Mouse (Mus musculus) retina, postnatal 7 days (tissue): ENCODE data around the gene Sp2.

Experiments used
- DNase-seq: peaks from one replicate; pipeline ENCODE4 v3.0.0-alpha.2; 2012; ENCODE audit warnings: low read depth, low spot score

The Sp2 gene

DNA sequence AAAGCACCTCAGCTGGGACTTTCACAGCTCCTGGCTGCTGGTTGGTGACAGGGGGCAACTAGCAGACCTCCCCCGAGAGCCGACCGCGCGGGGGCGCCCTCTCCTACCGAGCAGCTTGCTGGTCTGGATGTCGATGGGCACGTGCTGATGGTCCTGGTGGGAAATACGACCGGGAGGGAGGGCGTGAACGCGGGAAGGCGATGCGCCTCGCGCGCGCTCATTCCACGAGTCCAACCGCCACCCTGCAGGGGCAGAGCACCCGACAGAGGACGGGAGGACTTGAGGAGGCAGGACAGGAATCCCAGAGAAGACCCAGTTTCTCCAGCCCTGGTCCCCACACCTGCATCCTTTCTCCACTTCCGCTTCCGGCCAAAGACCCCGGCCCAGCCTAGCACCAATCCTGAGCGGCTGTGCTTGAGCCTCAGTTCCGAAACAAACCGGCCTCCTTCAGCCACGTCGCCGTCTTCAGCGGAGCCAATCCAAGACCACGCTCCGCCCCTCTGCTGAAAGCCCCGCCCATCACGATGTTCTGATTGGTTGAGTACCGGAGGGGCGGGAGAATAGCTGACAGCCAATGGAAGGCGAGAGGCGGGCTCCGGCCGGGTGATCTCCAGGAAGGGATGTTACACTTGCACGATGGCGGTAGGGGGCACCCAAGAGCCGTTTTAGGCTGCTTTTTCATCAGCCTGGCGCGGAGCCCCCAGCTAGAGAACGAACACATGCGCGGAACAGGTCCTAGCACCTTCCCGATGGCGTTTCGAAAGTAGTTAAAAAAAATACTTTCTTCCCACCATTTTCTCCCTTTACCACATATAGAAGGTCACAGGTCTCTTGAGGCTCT, 66.5 kb downstream of the Sp2 start, which contains the start of gene Cdk5rap3:
Cdk5rap3 (minus strand) TSS at position 453 of the 841 bp plus-strand sequence.
- DNase-seq = peak; percentile 99

DNA sequence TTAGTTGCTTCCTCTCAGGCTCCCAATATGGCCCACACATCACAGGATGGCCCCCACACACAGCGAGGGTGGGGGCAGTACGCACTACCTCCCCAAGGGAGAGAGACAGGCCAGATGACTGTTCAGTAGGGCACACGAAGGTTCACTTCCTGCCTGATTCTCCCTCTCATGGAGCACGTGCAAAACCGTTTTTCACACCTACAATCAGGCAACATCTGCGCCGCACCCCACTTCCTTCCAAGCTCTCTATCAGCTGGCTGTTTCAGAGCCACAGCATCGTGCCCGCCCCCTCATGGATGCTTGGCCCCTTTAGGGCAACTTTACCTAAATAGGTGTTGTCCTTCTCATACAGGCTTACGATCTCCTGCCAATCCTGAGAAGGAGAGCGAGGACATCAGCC, 70.1 kb downstream of the Sp2 start:
- DNase-seq = no peak

DNA sequence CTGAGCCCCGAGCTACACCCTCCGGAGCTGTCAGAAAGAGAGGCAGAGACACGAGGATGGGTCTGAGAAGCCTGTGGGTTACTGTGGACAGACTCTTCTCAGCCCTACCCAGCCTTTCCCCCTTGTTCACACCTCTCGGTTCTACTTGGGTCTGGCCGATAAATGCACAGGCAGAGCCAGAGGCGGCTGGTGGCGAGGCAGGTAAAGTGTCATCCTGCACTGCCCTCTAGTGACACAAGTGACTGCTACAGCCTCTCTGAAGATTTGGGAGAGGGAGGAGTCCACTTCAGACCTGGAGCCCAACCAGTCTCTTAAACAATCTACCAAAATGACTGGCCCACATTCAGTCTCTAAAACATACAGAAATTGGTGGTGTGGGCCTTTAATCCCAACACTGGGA, 72.8 kb downstream of the Sp2 start:
- peak; percentile 76 for DNase-seq

DNA sequence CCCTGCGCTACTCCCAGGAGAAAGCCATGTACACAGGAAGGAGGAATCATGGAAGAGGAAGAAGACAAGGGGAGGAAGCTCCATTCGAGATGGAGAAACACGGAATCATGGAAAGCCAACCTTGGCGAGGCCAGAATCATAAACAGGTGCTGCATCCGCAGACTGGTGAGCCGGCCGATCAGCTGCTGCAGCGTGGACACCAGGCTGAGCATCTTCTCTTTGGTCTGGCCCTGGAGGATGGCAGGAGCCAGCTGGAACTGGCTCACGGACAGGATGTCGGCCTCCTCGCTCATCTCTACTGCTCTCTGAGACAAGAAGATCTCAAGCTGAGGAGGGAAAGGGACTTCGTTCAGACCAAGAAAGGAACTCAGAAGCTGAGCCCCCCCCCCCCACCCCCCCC, 74.2 kb downstream of the Sp2 start:
- DNase-seq = no peak

DNA sequence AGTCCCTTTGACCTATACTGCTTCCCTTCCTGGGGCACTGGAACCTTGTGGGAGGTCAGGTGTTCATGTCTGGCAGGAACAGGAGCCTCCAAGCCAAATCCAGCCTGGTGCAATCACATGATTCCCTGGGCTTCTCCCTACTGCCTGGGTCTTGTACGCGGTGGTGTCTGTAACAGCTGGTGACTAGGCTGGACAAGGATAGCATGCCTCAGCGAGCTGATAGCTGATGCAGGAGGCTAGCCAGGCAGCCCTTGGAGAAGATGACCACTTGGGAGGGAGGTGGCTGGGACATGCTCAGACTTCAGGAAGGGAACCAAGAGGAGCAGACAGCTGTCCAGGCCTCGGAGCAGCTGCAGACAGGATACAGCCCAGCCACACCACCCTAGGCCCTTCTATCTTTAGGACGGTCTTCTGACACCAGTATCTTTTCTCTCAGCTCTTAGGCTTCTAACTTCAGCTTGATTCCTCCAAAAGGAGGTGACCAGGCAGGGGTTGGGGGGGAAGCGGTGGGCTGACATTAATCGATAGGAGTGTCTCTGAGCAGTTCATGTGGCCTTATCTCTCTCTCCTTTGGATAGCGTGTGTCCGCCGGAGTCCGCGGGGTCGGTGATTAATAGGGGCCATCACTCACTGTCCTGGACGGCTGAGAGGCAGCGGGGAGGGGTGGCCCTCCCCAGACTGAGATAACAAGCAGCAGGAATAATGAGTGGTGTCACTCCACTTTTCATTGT, 76.2 kb downstream of the Sp2 start:
- no peak for DNase-seq
